Mouse (Mus musculus) v-Abl transformed pro-B cells (cell line): ENCODE measurements at regions not wholly inside any gene's neighbourhood (a gene's known extent, or its start where the extent isn't known, plus 50 kb on each side); places are given as distances from the start of the nearest gene placed in this dataset.

Source experiments
- in situ Hi-C, 2 experiments: fragments of 400-800 bp; cut with MboI; formaldehyde crosslinking; loops; one replicate each; pipeline ENCODE4 v1.15.1; 2025; ENCODE audit not compliant: unreplicated experiment in 2 of 2

DNA sequence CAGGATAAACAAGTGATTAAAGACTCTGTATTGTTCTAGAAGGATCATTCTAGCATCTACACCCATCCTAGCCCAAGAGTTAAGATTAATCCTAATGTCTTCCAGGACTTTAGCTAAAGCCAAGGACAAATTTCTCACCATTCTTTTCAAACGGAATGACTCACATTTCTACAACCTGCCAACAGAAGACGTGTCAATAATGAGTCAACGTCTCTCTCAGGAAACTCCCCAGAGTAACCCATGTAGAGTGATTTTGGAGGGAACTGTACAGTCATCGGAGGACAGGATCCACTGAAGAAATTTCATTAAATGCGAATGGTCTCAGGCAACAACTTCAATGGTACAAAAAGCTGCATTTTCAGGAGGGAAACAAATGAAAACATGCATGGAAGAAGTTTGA lies 71.2 kb upstream of the Arsj start:
- in situ Hi-C loops: no loop called here

GRCm38 (mm10) chr3:126292830-126293229 lies 70.7 kb upstream of the Arsj start:
- in situ Hi-C loops: no loop called here

DNA sequence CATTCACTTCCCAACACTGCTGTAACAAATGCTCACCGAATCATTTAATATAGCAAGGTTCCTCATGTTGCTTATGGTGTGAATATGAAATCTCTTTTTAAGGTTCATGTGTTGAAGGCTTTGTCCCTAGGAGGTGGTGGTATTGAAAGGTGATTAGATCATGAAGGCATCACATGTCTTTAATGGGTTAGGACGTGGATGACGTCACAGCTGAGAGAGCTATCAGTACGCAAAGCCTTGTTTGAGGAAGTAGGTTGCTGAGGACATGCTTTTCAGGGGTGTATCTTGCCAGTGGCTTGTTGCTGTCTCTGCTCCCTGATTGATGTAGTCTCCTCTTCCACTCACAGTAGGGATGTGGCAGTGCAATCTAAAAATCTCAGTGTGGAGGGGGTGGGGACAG lies 69.8 kb upstream of the Arsj start:
- in situ Hi-C loops: no loop called here

DNA sequence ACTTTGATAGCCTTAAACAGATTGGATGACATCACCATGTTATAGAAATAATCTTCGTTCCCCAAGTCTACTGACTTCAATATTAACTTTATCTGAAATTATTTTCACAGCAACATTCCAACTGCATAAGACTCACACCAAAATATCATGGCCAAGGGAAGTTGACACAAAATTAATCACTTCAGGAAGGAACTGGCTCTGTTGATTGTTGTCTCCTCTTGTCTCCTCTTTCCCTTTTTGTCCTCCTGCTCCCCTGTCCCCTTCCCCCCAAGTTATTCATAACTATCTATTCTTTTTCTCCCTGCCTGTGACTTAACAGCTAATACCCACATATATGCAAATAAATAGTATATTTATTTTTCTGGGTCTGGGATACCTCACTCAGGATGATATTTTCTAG lies 67.6 kb upstream of the Arsj start:
- in situ Hi-C loops: no loop called here

DNA sequence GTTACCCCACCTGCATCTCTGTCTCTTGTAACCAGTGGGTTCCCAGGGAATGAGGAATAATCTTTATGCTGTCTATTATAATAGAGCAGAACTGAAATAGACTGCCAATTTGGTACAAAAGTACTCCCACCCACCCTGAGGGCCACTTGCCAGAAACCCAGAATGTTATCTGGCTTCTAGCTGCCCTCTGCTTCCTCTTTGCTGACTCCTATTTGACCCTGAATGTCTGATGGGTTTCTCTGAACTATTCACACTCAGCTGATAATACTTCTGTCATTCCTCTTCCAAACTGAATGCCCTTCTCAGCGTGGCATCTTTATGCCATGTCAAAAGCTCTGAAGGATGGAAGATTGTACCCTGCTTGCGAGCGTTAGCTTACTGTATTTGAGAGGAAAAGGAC lies 64.2 kb upstream of the Arsj start:
- in situ Hi-C loops: no loop called here

GRCm38 (mm10) chr3:126308303-126308702 lies 55.2 kb upstream of the Arsj start:
- in situ Hi-C loops: no loop called here
